Mouse (Mus musculus): ENCODE measurements at regions not wholly inside any gene's neighbourhood (a gene's known extent, or its start where the extent isn't known, plus 50 kb on each side); places are given as distances from the start of the nearest gene placed in this dataset.

- DNase-seq: no peak
Measured at GRCm38 (mm10) chr4:140307481-140307880, 60.9 kb upstream of the Igsf21 start.

GRCm38 (mm10) chr4:140304960-140305359 is 58.4 kb upstream of the Igsf21 start:
- no peak for DNase-seq

DNA sequence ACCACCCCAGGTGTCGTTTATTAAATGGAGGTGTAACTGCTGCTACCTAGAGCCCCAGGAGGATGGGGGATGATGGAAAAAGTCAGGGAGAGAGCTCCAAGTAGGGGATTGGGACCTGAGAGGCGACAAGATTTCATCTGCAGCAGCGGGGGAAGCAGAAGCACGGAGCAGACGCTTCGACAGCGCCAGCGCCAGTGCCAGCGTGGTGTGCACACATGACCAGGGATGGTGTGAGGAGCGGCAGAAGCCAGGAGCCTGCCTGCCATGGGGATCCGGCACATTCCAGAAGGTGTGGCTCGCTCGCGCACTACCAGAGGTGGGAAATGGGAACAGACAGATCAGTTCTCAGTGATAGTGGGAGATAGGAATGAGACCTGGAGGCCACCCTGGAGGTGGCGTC is 55.1 kb upstream of the Igsf21 start:
- no peak for DNase-seq

- DNase-seq: no peak
Measured at GRCm38 (mm10) chr4:140297912-140298620, 51.5 kb upstream of the Igsf21 start.

Measured in liver (tissue).